Mouse (Mus musculus) G1E-ER4 (cell line): ENCODE data around the gene Polr3g. TPM values are rescaled to one million over a fixed set of nuclear protein-coding genes. Genes with fewer than 3 reads are reported as not detected.

Experiments
- GATA1 ChIP-seq: IDR thresholded peaks from one replicate; pipeline ENCODE4 v1.8.0; 2012; ENCODE audit warnings: low read length, inconsistent platforms
- polyA plus RNA-seq: library from polyadenylated mRNA; stranded (reverse); fragments of >175 nt; gene quantifications from 2 replicates; pipeline ENCODE4 v1.2.3, GENCODE M21; 2012

The Polr3g gene
- polyA plus RNA-seq, 1 experiment = 1.6 TPM

DNA sequence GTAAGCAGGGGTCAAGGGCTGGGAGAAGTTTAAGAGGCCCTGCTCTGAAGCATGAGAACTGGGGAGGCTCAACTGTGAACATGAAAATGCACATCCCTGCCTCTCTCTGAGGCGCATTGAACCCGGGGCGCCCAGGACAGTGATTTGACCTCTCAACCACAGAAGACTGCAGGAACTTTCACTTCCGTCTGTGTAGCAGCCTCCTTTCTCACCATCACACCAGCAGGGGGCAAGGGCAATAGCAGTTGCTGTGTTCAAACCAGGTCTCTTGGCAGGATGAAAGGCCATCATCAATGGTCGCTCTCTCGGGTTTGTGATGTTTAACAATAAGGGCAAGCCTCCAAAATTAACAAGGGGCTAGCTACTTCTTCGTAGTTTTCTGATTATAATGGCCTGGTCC is 7.7 kb downstream of the Polr3g start:
- no peak for TF ChIP-seq GATA1

DNA sequence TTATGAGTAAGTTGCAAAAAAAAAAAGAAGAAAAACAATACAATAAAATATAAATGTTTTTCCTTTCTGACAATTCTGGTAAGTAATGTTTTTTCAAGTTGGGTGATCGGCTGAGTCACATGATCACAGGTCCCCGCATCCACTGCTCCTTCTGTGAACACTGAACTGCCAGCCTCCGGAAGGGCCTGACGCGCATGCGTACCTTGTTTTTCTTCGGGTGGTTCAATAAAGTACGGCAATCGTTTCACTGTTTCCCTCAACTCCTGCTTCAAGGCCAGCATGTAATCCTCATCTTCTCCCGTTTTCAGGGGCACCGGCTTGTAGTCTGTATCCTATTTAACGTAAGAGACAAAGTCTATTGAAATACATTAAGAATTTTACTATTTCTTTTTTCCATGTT is 16.4 kb downstream of the Polr3g start:
- TF ChIP-seq GATA1 = no peak

DNA sequence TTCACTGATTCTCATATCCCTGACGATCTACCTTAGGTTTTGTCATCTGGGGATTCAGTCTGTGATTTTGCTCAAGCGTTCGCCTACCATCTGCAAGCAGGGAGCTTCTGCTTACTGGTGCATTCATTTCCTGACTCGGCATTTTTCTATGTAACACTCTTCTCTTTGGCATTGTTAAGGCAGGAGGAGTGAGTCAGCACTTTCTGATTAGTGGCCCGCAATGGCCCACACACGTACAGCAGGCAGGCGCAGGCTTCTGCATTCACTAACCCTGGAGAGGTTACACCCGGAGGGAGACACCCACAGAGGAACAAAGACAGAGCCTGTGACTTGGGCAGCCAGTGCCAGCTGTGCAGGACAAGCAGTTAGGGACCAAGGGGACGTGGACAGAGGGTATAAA is 19.2 kb downstream of the Polr3g start:
- no peak for TF ChIP-seq GATA1

DNA sequence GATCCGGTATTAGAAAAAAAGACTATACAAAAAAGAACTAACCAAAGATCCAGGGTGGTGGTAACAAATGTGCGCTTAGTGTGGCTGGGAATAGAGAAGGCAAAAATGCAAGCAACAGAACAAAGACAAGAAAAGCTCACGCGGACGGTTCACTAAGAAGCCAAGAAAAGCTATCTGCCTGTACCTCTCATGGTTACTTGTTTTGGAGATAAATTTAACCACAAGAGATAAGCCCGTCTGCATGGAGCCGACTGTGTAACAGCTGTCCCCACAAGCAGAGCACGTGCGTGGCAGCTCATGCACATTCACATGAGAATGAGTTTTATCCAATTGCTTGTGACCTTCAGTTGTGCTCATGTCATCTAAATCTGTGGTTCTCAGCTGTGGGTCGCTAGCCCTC is 20.3 kb downstream of the Polr3g start:
- peak; percentile 93 for TF ChIP-seq GATA1

DNA sequence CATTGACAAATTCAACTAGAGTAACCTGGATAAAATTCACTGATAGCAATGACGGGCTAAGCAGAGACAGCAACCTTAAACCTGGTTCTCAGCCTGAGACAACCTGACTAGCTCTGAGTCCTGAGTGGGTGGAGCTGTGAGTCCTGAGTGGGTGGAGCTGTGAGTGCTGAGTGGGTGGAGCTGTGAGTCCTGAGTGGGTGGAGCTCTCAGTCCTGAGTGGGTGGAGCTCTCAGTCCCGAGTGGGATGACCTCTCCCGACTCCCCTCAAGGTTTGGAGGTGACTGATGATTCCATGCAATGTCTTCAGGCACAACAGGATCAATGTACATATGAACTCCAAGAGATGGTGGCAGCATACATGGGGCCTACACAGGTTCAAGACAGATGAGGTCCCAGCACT is 21.2 kb downstream of the Polr3g start:
- no peak for TF ChIP-seq GATA1

DNA sequence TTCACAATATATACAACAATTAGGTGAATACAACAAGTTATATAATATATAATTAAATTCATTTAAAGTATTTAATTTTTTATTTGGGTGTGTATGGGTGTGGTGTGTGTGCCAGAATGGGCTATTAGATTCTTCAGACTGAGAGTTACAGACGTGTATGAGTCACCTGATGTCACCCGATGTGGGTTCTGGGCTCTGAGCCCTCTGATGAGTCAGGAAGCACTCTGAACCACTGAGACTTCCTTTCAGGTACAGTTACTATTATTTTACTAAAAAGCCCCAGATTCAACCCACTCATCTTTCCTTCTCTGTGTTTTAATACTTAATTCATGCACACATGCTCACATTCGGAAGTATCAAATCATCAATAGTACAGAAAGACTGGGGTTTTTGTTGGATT is 25.9 kb downstream of the Polr3g start:
- no peak for TF ChIP-seq GATA1

DNA sequence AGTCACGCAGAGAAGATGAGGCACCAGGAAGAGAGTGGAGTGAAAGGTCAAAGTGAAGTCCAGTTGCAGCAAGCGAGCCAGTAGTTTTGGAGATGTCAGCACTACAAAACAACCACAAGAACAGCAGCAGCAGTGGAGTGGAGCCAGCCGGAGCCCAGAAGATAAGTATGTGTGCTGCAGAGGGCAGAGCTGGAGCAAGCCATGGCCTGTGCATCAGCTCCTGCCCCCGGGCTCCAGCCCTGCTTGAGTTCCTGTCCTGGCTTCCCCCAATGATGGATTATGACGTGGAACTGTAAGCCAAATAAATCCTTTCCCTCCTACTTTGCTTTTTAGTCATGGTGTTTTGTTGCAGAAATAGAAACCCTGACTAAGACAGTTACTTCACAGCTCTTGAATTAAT is 26.6 kb downstream of the Polr3g start:
- no peak for TF ChIP-seq GATA1

DNA sequence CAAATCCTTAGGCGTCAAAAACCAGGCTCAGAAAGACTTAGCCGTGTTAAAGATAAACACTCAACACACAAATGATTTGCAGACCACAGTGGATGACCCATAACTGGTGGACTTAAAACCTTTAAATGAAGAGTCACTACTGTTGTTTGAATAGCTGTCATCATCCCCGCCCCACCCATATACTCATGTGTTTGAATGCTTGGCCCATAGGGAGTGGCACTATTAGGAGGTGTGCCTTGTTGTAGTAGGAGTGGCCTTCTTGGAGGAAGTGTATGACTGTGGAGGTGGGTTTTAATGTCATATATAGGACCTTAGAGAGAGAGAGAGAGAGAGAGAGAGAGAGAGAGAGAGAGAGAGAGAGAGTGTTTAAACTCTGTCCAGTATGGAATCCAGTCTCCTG is 27.7 kb downstream of the Polr3g start:
- no peak for TF ChIP-seq GATA1

DNA sequence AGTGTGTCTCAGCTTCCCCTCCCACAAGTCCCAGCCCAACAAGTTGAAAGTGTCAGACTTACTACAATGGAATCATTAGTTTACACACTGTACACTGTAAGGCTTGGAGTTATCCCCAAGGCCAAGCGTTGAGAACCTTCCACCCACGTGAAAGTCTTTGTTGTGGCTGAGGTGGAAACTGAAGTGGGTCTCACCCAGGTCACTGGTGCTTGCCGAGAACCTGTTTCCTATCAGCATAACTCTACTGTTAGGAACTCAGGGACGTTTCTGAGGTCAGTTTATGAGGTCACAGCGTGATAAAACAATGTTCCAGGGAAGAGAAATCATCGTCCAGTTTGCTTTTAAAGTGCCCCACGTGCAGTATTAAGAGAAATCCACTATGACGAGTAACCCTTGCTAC is 35.5 kb downstream of the Polr3g start:
- TF ChIP-seq GATA1 = no peak

DNA sequence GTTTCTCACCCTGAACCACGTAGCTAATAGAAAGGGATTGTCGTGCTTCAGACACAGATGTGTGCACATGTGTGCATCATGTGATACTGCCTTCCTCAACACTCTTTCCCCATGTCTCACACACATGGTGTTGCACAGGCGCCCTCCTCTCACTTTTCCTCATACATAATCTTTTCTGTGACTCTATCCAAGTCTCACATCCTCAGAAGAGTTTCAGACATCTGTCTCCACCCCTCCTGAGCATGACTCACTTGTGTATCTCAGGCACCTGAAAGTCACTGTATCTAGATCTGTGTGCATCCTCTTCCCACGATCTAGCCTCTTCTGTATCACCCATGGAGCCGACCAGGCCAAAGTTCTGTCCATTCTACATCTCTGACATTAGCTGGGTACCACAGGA is 43.1 kb downstream of the Polr3g start:
- TF ChIP-seq GATA1 = no peak

DNA sequence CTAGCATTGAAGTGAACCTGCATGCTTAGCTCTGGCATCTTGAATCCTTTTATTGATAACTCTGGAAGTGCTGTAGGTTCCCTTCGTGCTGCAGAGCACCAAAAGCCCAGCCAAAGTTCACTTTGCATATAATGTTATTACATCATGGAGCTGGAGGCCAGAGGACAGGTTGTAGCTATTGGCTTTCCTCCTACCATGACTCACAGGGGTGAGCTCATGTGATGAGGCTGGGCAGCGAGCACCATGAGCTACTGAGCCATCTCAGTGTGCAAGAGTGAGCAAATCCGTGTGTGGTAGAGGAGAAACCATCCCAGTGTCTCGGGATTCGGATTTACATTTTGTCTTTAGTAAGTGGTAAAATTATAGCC is 46.5 kb downstream of the Polr3g start:
- no peak for TF ChIP-seq GATA1

DNA sequence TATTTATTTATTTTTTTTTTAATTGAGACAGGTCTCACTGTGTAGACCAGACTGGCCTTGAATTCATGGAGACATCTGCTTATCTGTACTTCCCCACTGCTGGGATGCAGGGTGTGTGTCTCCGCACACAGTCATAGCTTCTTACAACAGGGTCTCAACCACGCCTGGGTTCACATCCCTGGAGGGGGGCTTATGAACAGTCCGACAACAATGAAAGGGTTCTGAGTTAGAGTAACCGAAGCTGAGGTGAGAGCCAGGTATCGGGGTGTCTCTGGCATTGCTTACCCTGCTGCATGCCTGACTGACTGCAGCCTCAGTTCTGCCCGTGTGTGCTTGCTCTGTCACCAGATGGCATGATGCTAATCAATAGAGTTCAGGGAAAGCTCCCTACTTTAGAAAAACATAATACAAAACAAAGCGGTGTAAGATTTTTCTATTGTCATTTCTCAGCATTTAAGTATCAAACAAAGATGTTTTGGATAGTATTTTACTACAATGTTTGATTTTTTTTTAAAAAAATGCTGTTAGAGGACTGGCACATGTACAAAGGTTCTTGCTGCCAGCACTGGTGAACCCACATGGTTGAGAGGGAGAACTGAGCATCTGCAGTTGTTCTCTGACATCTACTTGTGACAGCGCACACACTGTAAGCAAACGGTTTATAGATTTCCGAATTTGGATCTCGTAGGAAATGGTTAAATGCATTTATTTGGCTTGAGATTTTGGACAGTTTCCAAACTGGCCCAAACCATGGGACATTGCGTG is 47.1 kb downstream of the Polr3g start:
- no peak for TF ChIP-seq GATA1

DNA sequence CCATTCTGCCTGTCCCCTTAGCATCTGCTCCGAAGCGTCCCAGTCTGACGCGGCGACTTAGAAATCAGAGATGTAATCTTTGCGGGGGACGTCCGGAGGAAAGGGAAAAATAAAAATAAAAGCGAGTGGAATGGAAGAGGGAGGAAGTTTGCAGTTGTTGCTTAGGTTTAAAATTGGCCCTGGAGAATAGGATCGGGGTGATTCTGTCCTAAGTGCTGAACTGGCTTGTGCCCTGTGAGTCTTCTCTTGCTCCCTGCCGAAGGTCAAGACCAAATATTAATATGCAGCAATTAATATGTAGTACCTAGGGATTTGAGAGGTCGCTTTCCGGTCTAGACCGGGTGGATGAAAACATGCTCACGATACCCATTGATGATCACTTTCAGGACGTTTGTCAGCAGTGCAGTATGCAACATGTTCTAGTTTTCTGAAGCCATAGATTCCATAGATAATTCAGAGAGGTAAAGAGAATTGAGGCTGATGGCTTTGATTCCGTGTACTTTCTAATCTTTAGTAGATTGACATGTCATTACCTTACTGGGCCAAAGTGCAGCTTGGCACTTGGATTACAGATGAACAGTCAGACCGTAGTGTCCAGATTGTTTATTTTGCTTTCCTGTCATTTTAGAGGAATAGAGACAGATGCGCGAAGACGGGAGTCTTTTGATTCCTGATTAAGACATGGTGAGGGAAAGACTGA is 52.6 kb downstream of the Polr3g start:
- no peak for TF ChIP-seq GATA1

DNA sequence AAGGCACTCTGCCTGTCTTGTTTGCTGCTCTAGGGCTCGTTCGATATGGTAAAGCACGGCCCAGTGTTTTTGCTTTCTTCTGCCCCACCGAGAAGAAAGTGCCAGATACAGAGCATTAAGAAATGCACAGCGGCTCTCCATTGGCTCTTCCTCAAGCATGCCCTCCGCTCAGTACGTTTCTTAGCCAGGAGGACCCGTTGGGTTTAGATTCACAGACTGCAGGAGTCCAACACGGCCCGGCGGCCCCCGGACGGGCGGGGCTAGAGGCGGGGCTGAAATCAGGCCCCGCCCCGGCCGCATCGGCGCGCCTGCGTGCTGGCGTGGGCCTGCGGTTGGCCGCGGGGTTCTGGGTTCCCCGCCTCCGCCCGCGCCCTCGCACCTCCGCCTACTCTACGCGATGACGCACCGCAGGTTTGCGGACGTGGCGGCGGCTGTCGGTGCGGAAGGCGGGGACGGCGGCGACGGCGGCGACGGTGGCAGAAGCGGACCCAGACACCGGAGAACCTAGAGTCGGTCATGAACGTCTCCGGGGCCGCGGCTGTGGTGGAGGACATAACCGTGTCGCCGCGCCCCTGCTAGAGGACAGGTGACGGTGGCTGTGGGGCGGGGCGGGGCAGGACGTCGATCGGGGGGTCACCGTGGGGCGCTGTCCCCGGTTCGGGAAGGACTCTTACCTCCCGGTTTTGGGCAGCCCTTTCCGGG is 53.3 kb downstream of the Polr3g start, which contains the start of gene Lysmd3:
Gene Lysmd3 (plus strand): TSS at position 313 of the 702 bp plus-strand sequence.
- TF ChIP-seq GATA1 = no peak

DNA sequence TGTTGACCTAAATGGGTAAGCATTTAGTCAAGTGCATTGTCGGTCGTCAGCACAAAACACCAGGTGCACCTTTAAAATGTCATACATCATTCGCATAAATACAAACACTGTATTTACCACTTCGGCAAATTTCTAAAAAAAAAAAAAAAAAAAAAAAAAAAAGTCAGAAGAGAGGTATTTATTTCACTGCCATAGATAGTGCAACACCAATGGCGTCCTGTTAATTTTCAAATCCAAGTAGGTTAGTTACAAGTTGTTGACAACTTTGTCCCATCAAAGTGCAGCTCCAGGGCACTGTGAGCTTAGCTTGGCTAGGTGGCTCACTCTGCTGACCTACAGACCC is 53.8 kb downstream of the Polr3g start:
- TF ChIP-seq GATA1 = no peak

DNA sequence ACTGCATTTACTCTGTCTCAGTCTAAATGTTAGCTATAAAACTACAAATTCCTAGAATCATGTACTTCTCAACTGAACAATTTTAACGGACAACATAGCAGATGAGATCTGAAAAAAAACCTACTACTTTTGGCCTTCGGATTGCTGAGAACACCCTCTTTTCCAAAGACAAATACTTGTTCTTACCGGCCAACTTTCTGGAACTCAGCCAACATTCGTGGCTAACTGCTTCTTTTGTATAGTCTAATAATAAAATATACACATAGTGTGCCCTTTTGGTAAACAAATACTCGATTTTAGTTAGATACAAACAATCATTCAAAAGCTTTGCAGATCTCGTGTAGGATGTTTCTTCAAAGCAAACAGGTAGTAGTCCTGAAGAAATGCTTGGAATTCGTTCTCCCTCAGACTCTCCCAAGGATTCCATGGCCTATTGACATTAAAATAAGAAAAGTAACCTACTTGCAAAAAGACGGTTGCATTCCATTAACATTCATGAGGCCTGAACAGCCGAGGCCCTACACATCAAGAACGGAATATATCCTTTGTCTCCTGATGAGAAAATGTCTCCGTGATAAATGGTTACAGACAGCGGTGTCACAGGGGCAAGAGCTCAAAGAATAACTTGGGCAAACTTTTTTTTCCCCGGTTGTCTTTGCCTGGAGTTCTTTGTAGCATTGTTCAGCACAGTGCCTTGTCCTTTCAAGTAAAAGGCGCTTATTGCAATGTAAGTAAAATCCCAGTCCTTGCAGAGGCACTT is 54.5 kb downstream of the Polr3g start:
- TF ChIP-seq GATA1 = no peak
